Mouse (Mus musculus) MEL (cell line): ENCODE results near the gene Kcna5. TPM values are rescaled to one million over a fixed set of nuclear protein-coding genes. Genes with fewer than 3 reads are reported as not detected.

Source experiments
- DNase-seq: peaks from one replicate; pipeline ENCODE4 v3.0.0; 2011; ENCODE audit warnings: low read depth, low spot score
- H3K27ac ChIP-seq: 2 replicates; pipeline ENCODE4 v1.5.1; 2012; ENCODE audit warnings: low read depth, mild to moderate bottlenecking, control low read depth, low read length, moderate library complexity; ENCODE audit not compliant: control insufficient read depth
- H3K27me3 ChIP-seq, 2 experiments: fragments of 150-350 bp in 1 of 2; sonication (generic) in 1 of 2; 2 replicates each; pipeline ENCODE4 v1.6.1; 2012; ENCODE audit warnings: low read length in 2 of 2, mild to moderate bottlenecking in 2 of 2, improper control_type of control experiment in 1 of 2, moderate library complexity in 1 of 2; ENCODE audit not compliant: insufficient read depth in 2 of 2, control insufficient read depth in 1 of 2
- H3K36me3 ChIP-seq, 2 experiments: 2 replicates each; pipeline ENCODE4 v1.6.1; 2012 to 2014; ENCODE audit warnings: low read length in 2 of 2, improper control_type of control experiment in 1 of 2, inconsistent platforms in 1 of 2, mild to moderate bottlenecking in 1 of 2; ENCODE audit not compliant: insufficient read depth in 2 of 2, control insufficient read depth in 1 of 2
- H3K4me1 ChIP-seq, 2 experiments: fragments of 150-350 bp in 1 of 2; sonication (generic) in 1 of 2; 2 replicates each; pipeline ENCODE4 v1.6.1; 2012; ENCODE audit warnings: low read length in 2 of 2, improper control_type of control experiment in 1 of 2, mild to moderate bottlenecking in 1 of 2; ENCODE audit not compliant: insufficient read depth in 2 of 2, control insufficient read depth in 1 of 2
- H3K4me3 ChIP-seq, 2 experiments: fragments of 150-350 bp in 1 of 2; sonication (generic) in 1 of 2; 2 replicates each; pipeline ENCODE4 v1.5.1; 2012; ENCODE audit warnings: low read depth in 2 of 2, low read length in 2 of 2, mild to moderate bottlenecking in 2 of 2, moderate library complexity in 2 of 2, control low read depth in 1 of 2, improper control_type of control experiment in 1 of 2; ENCODE audit not compliant: control insufficient read depth in 1 of 2, insufficient read depth in 1 of 2
- H3K79me2 ChIP-seq: 2 replicates; pipeline ENCODE4 v1.6.1; 2012; ENCODE audit warnings: mild to moderate bottlenecking, low read length, moderate library complexity; ENCODE audit not compliant: control insufficient read depth, poor library complexity, insufficient read depth
- H3K9ac ChIP-seq: 2 replicates; pipeline ENCODE4 v1.6.1; 2012; ENCODE audit warnings: low read depth, mild to moderate bottlenecking, control low read depth, low read length, moderate library complexity; ENCODE audit not compliant: control insufficient read depth, poor library complexity, severe bottlenecking
- H3K9me3 ChIP-seq: fragments of 150-350 bp; sonication (generic); replicated peaks from 2 replicates; pipeline ENCODE4 v1.6.1; 2012; ENCODE audit warnings: mild to moderate bottlenecking, low read length, improper control_type of control experiment, moderate library complexity; ENCODE audit not compliant: insufficient read depth
- BHLHE40 ChIP-seq: IDR thresholded peaks from 2 replicates; pipeline ENCODE4 v1.6.1; 2012; ENCODE audit warnings: low read depth, mild to moderate bottlenecking, inconsistent platforms, low read length, improper control_type of control experiment, borderline replicate concordance
- CHD1 ChIP-seq: IDR thresholded peaks from 2 replicates; pipeline ENCODE4 v1.6.1; 2012; ENCODE audit warnings: low read depth, mild to moderate bottlenecking, inconsistent platforms, low read length, improper control_type of control experiment
- CHD2 ChIP-seq: IDR thresholded peaks from 2 replicates; pipeline ENCODE4 v1.6.1; 2011; ENCODE audit warnings: low read length, improper control_type of control experiment
- CTCF ChIP-seq, 3 experiments: IDR thresholded peaks in 2 of 3; conservative IDR thresholded peaks in 1 of 3; 2 replicates each; pipeline ENCODE4 v1.5.1; 2011 to 2012; ENCODE audit warnings: low read length in 3 of 3, low read depth in 2 of 3, mild to moderate bottlenecking in 2 of 3, improper control_type of control experiment in 1 of 3, inconsistent platforms in 1 of 3, mixed read lengths in 1 of 3, moderate library complexity in 1 of 3; ENCODE audit not compliant: control insufficient read depth in 1 of 3, insufficient read depth in 1 of 3, poor library complexity in 1 of 3, severe bottlenecking in 1 of 3
- EP300 ChIP-seq, 2 experiments: IDR thresholded peaks; 2 replicates each; pipeline ENCODE4 v1.6.1; 2011; ENCODE audit warnings: improper control_type of control experiment in 2 of 2, low read length in 2 of 2, low read depth in 1 of 2, mild to moderate bottlenecking in 1 of 2
- ETS1 ChIP-seq: IDR thresholded peaks from 2 replicates; pipeline ENCODE4 v1.6.1; 2012; ENCODE audit warnings: low read depth, mild to moderate bottlenecking, inconsistent platforms, low read length, improper control_type of control experiment, moderate library complexity
- GABPA ChIP-seq: IDR thresholded peaks from 2 replicates; pipeline ENCODE4 v1.6.1; 2012; ENCODE audit warnings: low read depth, mild to moderate bottlenecking, inconsistent platforms, low read length, improper control_type of control experiment, moderate library complexity
- GATA1 ChIP-seq: IDR thresholded peaks from 2 replicates; pipeline ENCODE4 v1.6.1; 2011; ENCODE audit warnings: low read depth, low read length, improper control_type of control experiment
- HCFC1 ChIP-seq: IDR thresholded peaks from 2 replicates; pipeline ENCODE4 v1.6.1; 2012; ENCODE audit warnings: low read depth, mild to moderate bottlenecking, inconsistent platforms, low read length, improper control_type of control experiment, moderate library complexity
- JUND ChIP-seq: IDR thresholded peaks from 2 replicates; pipeline ENCODE4 v1.6.1; 2011; ENCODE audit warnings: low read depth, mild to moderate bottlenecking, improper control_type of control experiment, low read length
- MAFK ChIP-seq: IDR thresholded peaks from 2 replicates; pipeline ENCODE4 v1.6.1; 2011; ENCODE audit warnings: low read depth, mild to moderate bottlenecking, low read length, improper control_type of control experiment, borderline replicate concordance
- MAZ ChIP-seq: IDR thresholded peaks from 2 replicates; pipeline ENCODE4 v1.6.1; 2012; ENCODE audit warnings: low read depth, mild to moderate bottlenecking, inconsistent platforms, low read length, improper control_type of control experiment
- MXI1 ChIP-seq: IDR thresholded peaks from 2 replicates; pipeline ENCODE4 v1.6.1; 2011; ENCODE audit warnings: mild to moderate bottlenecking, low read depth, low read length, improper control_type of control experiment
- NELFE ChIP-seq: IDR thresholded peaks from 2 replicates; pipeline ENCODE4 v1.6.1; 2011; ENCODE audit warnings: low read depth, low read length, improper control_type of control experiment
- NRF1 ChIP-seq: IDR thresholded peaks from 2 replicates; pipeline ENCODE4 v1.6.1; 2014; ENCODE audit warnings: low read depth, mild to moderate bottlenecking, inconsistent platforms, low read length, improper control_type of control experiment, moderate library complexity; ENCODE audit not compliant: poor library complexity, insufficient read depth, severe bottlenecking
- POLR2AphosphoS5 ChIP-seq: IDR thresholded peaks from 2 replicates; pipeline ENCODE4 v1.6.1; 2012; ENCODE audit warnings: low read depth, borderline replicate concordance, mild to moderate bottlenecking, inconsistent platforms, low read length, moderate library complexity, mixed read lengths
- RAD21 ChIP-seq: IDR thresholded peaks from 2 replicates; pipeline ENCODE4 v1.6.1; 2011; ENCODE audit warnings: mild to moderate bottlenecking, low read depth, low read length, improper control_type of control experiment
- RCOR1 ChIP-seq: IDR thresholded peaks from 2 replicates; pipeline ENCODE4 v1.6.1; 2012; ENCODE audit warnings: low read depth, mild to moderate bottlenecking, inconsistent platforms, low read length, improper control_type of control experiment
- SMC3 ChIP-seq: IDR thresholded peaks from 2 replicates; pipeline ENCODE4 v1.6.1; 2011; ENCODE audit warnings: low read depth, low read length, improper control_type of control experiment
- TAL1 ChIP-seq: IDR thresholded peaks from 2 replicates; pipeline ENCODE4 v1.6.1; 2012; ENCODE audit warnings: mild to moderate bottlenecking, inconsistent platforms, low read length, moderate library complexity, mixed read lengths
- USF1 ChIP-seq: IDR thresholded peaks from 2 replicates; pipeline ENCODE4 v1.6.1; 2014; ENCODE audit warnings: low read depth, mild to moderate bottlenecking, inconsistent platforms, low read length, improper control_type of control experiment, moderate library complexity
- ZKSCAN1 ChIP-seq: IDR thresholded peaks from 2 replicates; pipeline ENCODE4 v1.6.1; 2012; ENCODE audit warnings: low read depth, mild to moderate bottlenecking, inconsistent platforms, low read length, improper control_type of control experiment, moderate library complexity
- polyA plus RNA-seq, 2 experiments: library from polyadenylated mRNA; stranded (reverse) in 1 of 2; unstranded in 1 of 2; fragments of >175 nt in 1 of 2; fragments of >200 nt in 1 of 2; gene quantifications; 2 replicates each; pipeline versions ENCODE4 v1.2.1 to v1.2.4; 2012; ENCODE audit warnings: low replicate concordance in 2 of 2, low read depth in 1 of 2; ENCODE audit not compliant: insufficient read length in 2 of 2, insufficient read depth in 1 of 2, missing spikeins in 1 of 2
- total RNA-seq: library from RNA; depleted of rRNA; stranded (reverse); fragments of 300-350 nt; gene quantifications from 2 replicates; pipeline ENCODE4 v1.2.3, GENCODE M21; 2012

Kcna5 gene
- total and polyA plus RNA-seq, 3 experiments, result not detected

DNA sequence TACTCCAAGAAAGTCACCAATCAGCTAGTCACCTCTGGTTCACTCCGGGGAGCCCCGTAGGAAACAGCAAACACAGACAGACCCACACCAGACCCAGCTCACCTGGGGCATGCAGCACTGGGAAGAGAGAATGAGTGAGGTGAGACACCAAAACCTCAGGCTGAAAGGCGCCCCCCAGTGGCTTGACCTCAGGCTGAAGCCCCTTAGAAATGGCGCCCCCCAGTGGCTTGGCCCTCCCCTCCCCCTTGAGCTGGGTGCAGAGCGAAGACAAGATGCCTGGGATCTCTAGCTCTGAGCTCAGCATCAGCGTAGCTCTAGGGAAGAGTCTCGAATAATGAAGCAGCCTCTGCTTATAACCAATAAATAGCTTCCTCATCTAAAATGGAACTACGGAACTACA is 31.3 kb downstream of the Kcna5 start:
- no peaks in the 10 kb centered on the region for H3K4me1 ChIP-seq
- H3K27ac ChIP-seq, result no peak overlapping the region
- H3K79me2 ChIP-seq, result no peaks in the 10 kb centered on the region
- H3K9ac ChIP-seq, result no peak overlapping the region
- no peaks in the 10 kb centered on the region for H3K27me3 ChIP-seq
- TF ChIP-seq CTCF (IDR thresholded peaks at IDR 0.05 in 2 of 3, conservative IDR thresholded peaks at IDR 0.05 in 1 of 3; ENCODE audit: control insufficient read depth in 1 of 3, insufficient read depth in 1 of 3, low read depth in 2 of 3, low read length in 3 of 3, poor library complexity in 1 of 3, severe bottlenecking in 1 of 3) (0 out of 6 replicates have a peak, but pooled peaks of 2 of the 3 experiments have one; percentile 1 to 4), MAZ (no peak)
- no peaks in the 10 kb centered on the region for H3K36me3 ChIP-seq
- H3K4me3 ChIP-seq, result no peak overlapping the region
- DNase-seq, result no peak
- H3K9me3 ChIP-seq, result no peaks in the 10 kb centered on the region

DNA sequence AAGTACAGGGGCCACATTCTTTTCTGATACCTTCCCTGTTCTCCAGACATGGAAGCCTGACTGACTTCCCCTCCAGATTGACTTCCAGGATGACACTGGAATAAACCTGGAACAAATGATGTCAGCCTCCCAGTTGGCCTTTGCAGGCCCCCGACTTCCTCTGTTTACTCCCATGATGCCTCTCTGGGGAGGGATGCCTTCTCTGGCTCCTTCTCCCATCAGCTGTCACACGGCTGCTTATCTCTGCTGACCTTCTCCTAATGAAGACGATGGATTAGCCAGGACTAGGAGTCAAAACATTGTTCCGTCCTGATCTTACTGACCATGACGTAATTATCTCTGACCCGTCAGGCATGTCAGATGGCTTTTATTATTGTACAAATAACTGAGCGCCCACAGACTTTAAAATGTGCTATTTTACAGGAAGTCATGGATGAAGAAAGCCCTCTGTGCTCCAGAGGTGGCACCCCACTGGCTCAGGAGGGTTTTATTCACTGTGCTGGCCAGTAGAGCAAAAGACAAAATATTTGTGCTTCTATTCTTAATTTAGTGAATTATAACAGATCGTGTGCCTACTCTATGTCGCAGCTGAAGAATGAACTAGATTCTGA is 32.4 kb downstream of the Kcna5 start:
- no peaks in the 10 kb centered on the region for H3K79me2 ChIP-seq
- no peak for DNase-seq
- H3K9ac ChIP-seq, result no peak overlapping the region
- no peak overlapping the region for H3K27ac ChIP-seq
- H3K36me3 ChIP-seq, result no peaks in the 10 kb centered on the region
- TF ChIP-seq POLR2AphosphoS5 (no peak), NELFE (no peak), EP300 (IDR thresholded peaks at IDR 0.05; ENCODE audit: low read depth in 1 of 2, low read length in 2 of 2) (no peak), ETS1 (no peak), RCOR1 (no peak), NRF1 (no peak), ZKSCAN1 (no peak), TAL1 (no peak), BHLHE40 (no peak), RAD21 (no peak), HCFC1 (no peak), GABPA (no peak), JUND (no peak), GATA1 (no peak), USF1 (no peak), CHD2 (no peak), MXI1 (no peak), MAFK (no peak), CHD1 (no peak), SMC3 (no peak)
- no peak overlapping the region for H3K4me3 ChIP-seq
- no peaks in the 10 kb centered on the region for H3K27me3 ChIP-seq
- no peaks in the 10 kb centered on the region for H3K9me3 ChIP-seq
- H3K4me1 ChIP-seq, result no peaks in the 10 kb centered on the region
